Mouse (Mus musculus) cerebellum, adult 2 months (tissue): ENCODE results near the gene Ppm1m. TPM values are rescaled to one million over a fixed set of nuclear protein-coding genes. Genes with fewer than 3 reads are reported as not detected.
"Not testable (repeated sequence)": the region's sequence is repeated elsewhere in the genome, so short reads cannot be mapped to it uniquely, and the experiment has no call there.

Experiments
- DNase-seq, 2 experiments: peaks; one replicate each; pipeline ENCODE4 v3.0.0; 2021
- H3K27ac ChIP-seq: fragments of 200-500 bp; 2 replicates; pipeline ENCODE4 v1.5.1; 2012; ENCODE audit warnings: low read length, control low read depth, inconsistent platforms; ENCODE audit not compliant: insufficient read depth
- H3K27me3 ChIP-seq: fragments of 200-500 bp; 2 replicates; pipeline ENCODE4 v1.6.1; 2012; ENCODE audit warnings: inconsistent platforms, mild to moderate bottlenecking, low read length, moderate library complexity; ENCODE audit not compliant: control insufficient read depth, insufficient read depth
- H3K4me1 ChIP-seq: fragments of 200-500 bp; 2 replicates; pipeline ENCODE4 v1.6.1; 2011; ENCODE audit warnings: low read length; ENCODE audit not compliant: control insufficient read depth, insufficient read depth
- H3K4me3 ChIP-seq: fragments of 200-500 bp; replicated peaks from 2 replicates; pipeline ENCODE3; 2011; ENCODE audit warnings: mild to moderate bottlenecking, low read depth, low read length, control low read depth; ENCODE audit not compliant: insufficient read depth
- CTCF ChIP-seq: fragments of 200-500 bp; IDR thresholded peaks from 2 replicates; pipeline ENCODE4 v1.5.1; 2011; ENCODE audit warnings: low read depth, mild to moderate bottlenecking, control low read depth, low read length, moderate library complexity, borderline replicate concordance; ENCODE audit not compliant: insufficient read depth
- POLR2A ChIP-seq: fragments of 200-500 bp; IDR thresholded peaks from 2 replicates; pipeline ENCODE4 v1.6.1; 2011; ENCODE audit warnings: low read length, control low read depth, borderline replicate concordance; ENCODE audit not compliant: insufficient read depth
- WGBS: fragments of 180-500 bp; shearing (Covaris S2); methylation state at CpG from one replicate; pipeline ENCODE4 v1.1.7; 2018; 5-methylcytosine and 5-hydroxymethylcytosine counted together
- polyA plus RNA-seq: library from polyadenylated mRNA; depleted of rRNA; stranded (reverse); fragments of >200 nt; gene quantifications from 2 replicates; pipeline ENCODE4 v1.2.3, GENCODE M21; 2012

Ppm1m gene
- polyA plus RNA-seq, 1 experiment, result 38.9 TPM

DNA sequence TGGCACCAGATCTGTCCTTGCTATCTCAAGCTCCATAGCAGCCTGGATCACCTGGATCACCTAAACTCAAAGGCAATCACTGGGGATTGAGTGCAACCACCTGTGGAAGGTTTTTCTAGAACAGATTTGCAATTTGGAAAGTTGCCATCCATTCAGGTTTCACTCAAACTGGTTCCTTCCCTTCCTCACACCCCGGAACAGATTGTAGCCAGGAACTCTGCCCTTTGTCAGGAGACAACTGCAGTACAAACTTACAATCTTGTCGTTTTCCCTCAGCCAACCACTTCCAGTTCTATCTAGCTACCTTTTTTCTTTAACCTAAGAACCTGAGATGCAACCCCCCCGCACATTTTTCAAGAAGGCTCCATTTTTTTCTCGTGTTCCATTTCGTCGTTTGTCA is 29.6 kb downstream of the Ppm1m start:
- Histone ChIP-seq H3K27ac (0 out of 2 replicates have a peak overlapping the region, but pooled peaks have one; percentile 95), H3K27me3 (no peaks in the 10 kb centered on the region), H3K4me3 (peak overlapping the region; percentile 97), H3K4me1 (peaks cover 11% of the 10 kb centered on the region)
- DNase-seq, result peak in 1 of 2 experiments; percentile 48
- 20% methylated on average over 6 of the region's 6 CpGs for WGBS
- no peak for TF ChIP-seq POLR2A
- TF ChIP-seq CTCF, result no peak

- DNase-seq, H3K4me3 ChIP-seq, H3K27me3 ChIP-seq, H3K4me1 ChIP-seq, H3K27ac ChIP-seq: not testable (repeated sequence)
- 56% methylated on average over 1 of the region's 1 CpGs for WGBS
Observed at GRCm38 (mm10) chr9:106169006-106169405, 30.5 kb downstream of the Ppm1m start.

GRCm38 (mm10) chr9:106167703-106168102 is 31.8 kb downstream of the Ppm1m start:
- WGBS, result 59% methylated on average over 1 of the region's 1 CpGs
- TF ChIP-seq POLR2A, result no peak
- no peak for TF ChIP-seq CTCF
- H3K4me3 ChIP-seq, result no peak overlapping the region
- no peak for DNase-seq
- H3K4me1 ChIP-seq, result peaks cover 3% of the 10 kb centered on the region
- H3K27me3 ChIP-seq, result no peaks in the 10 kb centered on the region
- no peak overlapping the region for H3K27ac ChIP-seq

DNA sequence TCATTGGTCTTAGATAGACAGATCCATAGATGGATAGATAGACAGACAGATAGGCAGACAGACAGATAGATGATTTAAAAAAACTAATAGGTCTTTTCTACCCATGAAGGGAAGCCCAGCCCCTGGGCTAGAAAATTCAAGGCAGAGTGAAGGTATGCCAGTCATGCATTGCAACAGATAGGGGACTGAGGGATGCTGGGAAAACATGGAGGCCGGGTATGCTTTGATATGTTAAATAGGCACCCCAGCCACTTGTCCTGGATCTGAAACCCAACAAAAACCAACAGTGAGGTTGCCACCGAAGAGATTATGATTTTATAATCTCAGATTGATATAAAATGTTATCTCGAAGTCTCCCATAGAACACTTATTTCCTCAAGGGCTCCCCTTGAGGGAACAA is 32.3 kb downstream of the Ppm1m start:
- no peak overlapping the region for H3K27ac ChIP-seq
- H3K4me1 ChIP-seq, result peaks cover 3% of the 10 kb centered on the region
- H3K27me3 ChIP-seq, result no peaks in the 10 kb centered on the region
- TF ChIP-seq CTCF, result no peak
- no peak for TF ChIP-seq POLR2A
- 79% methylated on average over 3 of the region's 3 CpGs for WGBS
- DNase-seq, result no peak
- no peak overlapping the region for H3K4me3 ChIP-seq

DNA sequence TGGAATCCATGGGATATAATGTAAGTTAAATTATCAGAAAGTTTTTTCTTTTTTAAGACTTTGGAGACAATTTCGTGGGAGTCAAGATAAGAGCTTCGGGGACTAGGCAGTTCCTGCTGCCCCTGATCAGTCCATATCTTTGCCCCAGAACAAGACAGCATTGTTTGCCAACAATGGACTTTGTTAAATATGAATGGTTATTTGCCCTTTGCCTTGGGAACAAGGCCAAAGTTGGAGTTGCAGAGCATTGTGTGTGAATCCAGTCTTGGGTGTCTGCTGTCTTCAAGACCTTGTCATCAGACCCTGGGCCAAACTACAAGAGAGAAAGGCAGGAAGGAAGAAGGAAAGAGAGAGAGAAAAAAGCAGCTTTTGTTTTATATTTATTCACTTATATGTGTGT is 32.8 kb downstream of the Ppm1m start:
- Histone ChIP-seq H3K4me3 (no peak overlapping the region), H3K4me1 (peaks cover 3% of the 10 kb centered on the region), H3K27ac (no peak overlapping the region), H3K27me3 (no peaks in the 10 kb centered on the region)
- 75% methylated on average over 2 of the region's 2 CpGs for WGBS
- TF ChIP-seq CTCF (no peak), POLR2A (no peak)
- no peak for DNase-seq

- no peak for TF ChIP-seq CTCF
- no peak for TF ChIP-seq POLR2A
- 45% methylated on average over 5 of the region's 5 CpGs for WGBS
- H3K4me1 ChIP-seq, result no peaks in the 10 kb centered on the region; the same call in none of the 2 replicates
Observed at GRCm38 (mm10) chr9:106160426-106160825, 39.1 kb downstream of the Ppm1m start.

GRCm38 (mm10) chr9:106159784-106160301 is 39.7 kb downstream of the Ppm1m start:
- Histone ChIP-seq H3K27ac (peak overlapping the region; percentile 99), H3K4me3 (peak overlapping the region; percentile 94), H3K27me3 (no peaks in the 10 kb centered on the region), H3K4me1 (no peaks in the 10 kb centered on the region; the same call in none of the 2 replicates)
- peak; percentile 95 to 99 for DNase-seq
- TF ChIP-seq CTCF, result no peak
- TF ChIP-seq POLR2A, result peak; percentile 69; the same call in 1 of the 2 replicates
- 1% methylated on average over 24 of the region's 24 CpGs for WGBS

More at GRCm38 (mm10) chr9:106160426-106160825, 39.1 kb downstream of the Ppm1m start:
- Histone ChIP-seq H3K27me3 (no peaks in the 10 kb centered on the region), H3K27ac (peak overlapping the region; percentile 99), H3K4me3 (peak overlapping the region; percentile 94)
- no peak for DNase-seq

DNA sequence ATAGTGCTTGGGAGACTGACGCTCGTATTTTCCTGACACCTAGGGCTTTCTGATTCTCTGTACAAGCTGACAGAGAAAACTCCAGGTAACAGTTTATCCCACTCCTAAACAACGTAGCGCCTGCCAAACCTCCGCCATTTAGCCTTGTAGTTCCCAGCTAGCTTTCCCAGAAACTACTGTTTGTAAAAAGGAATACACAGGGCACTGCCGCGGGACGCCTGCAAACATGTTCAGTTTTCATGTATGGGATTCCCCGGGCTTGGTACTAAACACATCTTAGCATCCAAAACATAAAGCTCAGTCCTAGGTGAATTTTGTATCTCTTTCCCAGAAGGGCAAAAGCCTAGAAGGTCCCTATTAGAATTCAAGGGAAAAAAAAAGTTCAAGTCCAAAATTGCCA is 40.3 kb downstream of the Ppm1m start:
- no peak overlapping the region for H3K4me3 ChIP-seq
- H3K27ac ChIP-seq, result no peak overlapping the region
- H3K27me3 ChIP-seq, result no peaks in the 10 kb centered on the region
- no peak for TF ChIP-seq POLR2A
- no peak for TF ChIP-seq CTCF
- peaks cover 2% of the 10 kb centered on the region for H3K4me1 ChIP-seq
- WGBS, result 80% methylated on average over 9 of the region's 9 CpGs
- DNase-seq, result no peak
